Mouse (Mus musculus) gastrocnemius, postnatal 25 days (tissue): Measurements from ENCODE around the gene Trim27. TPM values are rescaled to one million over a fixed set of nuclear protein-coding genes. Genes with fewer than 3 reads are reported as not detected.
A peak's percentile ranks its signal among the peaks of the same experiment; 100 is the strongest.

Experiments
- DNase-seq: peaks from one replicate; pipeline ENCODE4 v3.0.0; 2022
- total RNA-seq, 2 experiments: library from RNA; stranded (reverse); gene quantifications; 1 replicate in 1 of 2; 2 replicates in 1 of 2; pipeline ENCODE4 v1.2.3; 2021

The Trim27 gene
- total RNA-seq, 2 experiments from 2014 or later: 20.6 to 24.7 TPM

- DNase-seq: no peak
Measured at GRCm38 (mm10) chr13:21221656-21222462, 42.6 kb downstream of the Trim27 start.

GRCm38 (mm10) chr13:21222463-21223022 is 43.3 kb downstream of the Trim27 start:
- DNase-seq: peak; percentile 56

- no peak for DNase-seq
Measured at GRCm38 (mm10) chr13:21223242-21223655, 44.0 kb downstream of the Trim27 start.

GRCm38 (mm10) chr13:21224376-21224775 is 45.1 kb downstream of the Trim27 start:
- DNase-seq: no peak

GRCm38 (mm10) chr13:21225206-21225605 is 46.0 kb downstream of the Trim27 start:
- DNase-seq: no peak

- no peak for DNase-seq
Measured at GRCm38 (mm10) chr13:21226031-21226430, 46.8 kb downstream of the Trim27 start.

- DNase-seq: peak; percentile 50
Measured at GRCm38 (mm10) chr13:21233732-21234705, 54.8 kb downstream of the Trim27 start.

GRCm38 (mm10) chr13:21236714-21237113 is 57.5 kb downstream of the Trim27 start:
- DNase-seq: no peak

- DNase-seq: no peak
Measured at GRCm38 (mm10) chr13:21237161-21237560, 57.9 kb downstream of the Trim27 start.

- no peak for DNase-seq
Measured at GRCm38 (mm10) chr13:21240788-21241187, 61.5 kb downstream of the Trim27 start.

- no peak for DNase-seq
Measured at GRCm38 (mm10) chr13:21242408-21243125, 63.3 kb downstream of the Trim27 start.

GRCm38 (mm10) chr13:21243196-21243595 is 64.0 kb downstream of the Trim27 start:
- no peak for DNase-seq

- DNase-seq: no peak
Measured at GRCm38 (mm10) chr13:21244089-21244488, 64.8 kb downstream of the Trim27 start.

Other genes with a start within 250 kb of the Trim27 start
- gene Olfr1370, start 104.5 kb upstream of the Trim27 start, total RNA-seq: not detected
- gene Olfr1369-ps1, start 68.0 kb upstream of the Trim27 start, total RNA-seq: not detected
- gene Olfr263, start 49.8 kb upstream of the Trim27 start, total RNA-seq: not detected
- not detected for gene Olfr1368, start 33.6 kb upstream of the Trim27 start, total RNA-seq
- not detected for gene Gpx5, start 113.3 kb downstream of the Trim27 start, total RNA-seq
- gene Gpx6, start 132.7 kb downstream of the Trim27 start, total RNA-seq: not detected
- not detected for gene Olfr1367, start 167.5 kb downstream of the Trim27 start, total RNA-seq
- gene Zscan12, start 183.4 kb downstream of the Trim27 start, total RNA-seq: 1 to 10 TPM; 4.5 to 5.0 TPM
- 10 to 100 TPM; 15.9 to 16.8 TPM for gene Zkscan3, start 223.3 kb downstream of the Trim27 start, total RNA-seq